Mouse (Mus musculus) right cerebral cortex, postnatal 25 days (tissue): ENCODE data around the gene Epor.

ENCODE experiments used
- DNase-seq: peaks from one replicate; pipeline ENCODE4 v3.0.0; 2022

The Epor gene

GRCm38 (mm10) chr9:21962416-21963059 is 768 bp downstream of the Epor start:
- DNase-seq = peak; percentile 65

- no peak for DNase-seq
These were observed 1.3 kb downstream of the Epor start for GRCm38 (mm10) chr9:21962010-21962409.

- no peak for DNase-seq
These were observed 1.8 kb downstream of the Epor start for GRCm38 (mm10) chr9:21961366-21961980.

DNA sequence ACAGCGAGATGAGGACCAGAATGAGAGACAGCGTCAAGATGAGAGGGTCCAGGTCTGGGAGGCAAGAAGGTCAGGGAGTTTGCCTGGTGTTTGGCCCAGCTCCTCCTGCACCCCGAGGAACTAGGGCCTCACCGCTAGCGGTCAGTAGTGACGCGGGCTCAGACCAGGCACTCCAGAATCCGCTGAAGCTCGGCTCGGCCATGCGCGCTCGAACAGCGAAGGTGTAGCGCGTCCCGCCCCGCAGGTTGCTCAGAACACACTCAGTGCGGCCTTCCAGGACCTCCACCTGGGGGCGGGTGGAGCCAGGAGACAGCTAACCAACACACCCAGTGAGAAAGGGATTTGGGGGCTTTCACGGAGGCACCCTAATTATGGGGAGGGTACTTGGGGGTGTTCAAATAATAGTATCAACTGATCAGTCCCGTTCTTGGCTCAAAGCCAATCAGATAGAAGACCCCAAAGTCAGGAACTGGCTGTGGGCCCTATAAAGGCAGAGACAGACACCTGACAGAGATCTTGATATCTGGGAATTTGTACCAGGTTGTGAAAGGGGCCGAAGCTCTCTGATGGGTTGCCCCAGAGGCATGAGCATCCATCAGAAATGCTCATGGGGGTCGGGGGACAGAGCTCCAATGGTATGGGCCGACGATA is 2.6 kb downstream of the Epor start:
- DNase-seq = no peak

- no peak for DNase-seq
These were observed 3.2 kb downstream of the Epor start for GRCm38 (mm10) chr9:21960135-21960534.

DNA sequence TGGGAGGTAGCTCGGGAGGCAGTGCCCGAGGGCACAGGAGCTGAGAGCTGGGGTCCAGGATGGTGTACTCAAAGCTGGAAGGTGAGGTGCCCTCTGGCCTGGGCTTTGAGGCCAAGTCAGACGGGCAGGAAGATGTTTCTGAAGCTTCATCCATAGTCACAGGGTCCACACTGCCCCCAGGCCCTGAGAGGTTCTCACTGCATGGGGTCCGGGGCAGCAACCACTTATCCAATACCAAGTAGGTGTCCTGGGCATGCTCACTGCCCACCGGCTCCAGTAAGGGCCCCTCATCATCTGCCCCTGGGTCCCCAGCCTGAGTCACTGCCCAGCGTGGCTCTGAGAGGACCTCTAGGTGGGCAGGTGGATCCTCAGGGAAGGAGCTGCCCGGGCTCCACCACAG is 4.1 kb downstream of the Epor start:
- no peak for DNase-seq

DNA sequence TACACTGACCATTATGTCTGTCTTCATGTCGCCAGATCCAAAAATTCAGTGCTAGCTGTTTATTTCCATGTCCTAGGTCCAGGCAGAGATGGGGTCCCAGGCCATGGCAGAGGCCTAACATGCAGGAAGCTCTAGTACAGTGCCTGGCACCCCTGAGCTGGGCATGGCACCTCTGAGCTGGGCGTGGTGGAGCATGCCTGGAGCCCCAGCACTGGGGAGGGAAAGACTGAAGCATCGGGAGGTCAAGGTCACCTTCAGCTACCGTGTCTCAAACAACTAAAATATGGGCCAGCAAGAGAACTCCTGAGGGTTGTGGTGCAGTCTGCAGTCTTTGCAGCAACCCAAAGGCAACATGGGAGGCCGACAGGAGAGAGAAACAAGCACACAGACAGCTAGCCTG is 4.9 kb downstream of the Epor start:
- DNase-seq = no peak

DNA sequence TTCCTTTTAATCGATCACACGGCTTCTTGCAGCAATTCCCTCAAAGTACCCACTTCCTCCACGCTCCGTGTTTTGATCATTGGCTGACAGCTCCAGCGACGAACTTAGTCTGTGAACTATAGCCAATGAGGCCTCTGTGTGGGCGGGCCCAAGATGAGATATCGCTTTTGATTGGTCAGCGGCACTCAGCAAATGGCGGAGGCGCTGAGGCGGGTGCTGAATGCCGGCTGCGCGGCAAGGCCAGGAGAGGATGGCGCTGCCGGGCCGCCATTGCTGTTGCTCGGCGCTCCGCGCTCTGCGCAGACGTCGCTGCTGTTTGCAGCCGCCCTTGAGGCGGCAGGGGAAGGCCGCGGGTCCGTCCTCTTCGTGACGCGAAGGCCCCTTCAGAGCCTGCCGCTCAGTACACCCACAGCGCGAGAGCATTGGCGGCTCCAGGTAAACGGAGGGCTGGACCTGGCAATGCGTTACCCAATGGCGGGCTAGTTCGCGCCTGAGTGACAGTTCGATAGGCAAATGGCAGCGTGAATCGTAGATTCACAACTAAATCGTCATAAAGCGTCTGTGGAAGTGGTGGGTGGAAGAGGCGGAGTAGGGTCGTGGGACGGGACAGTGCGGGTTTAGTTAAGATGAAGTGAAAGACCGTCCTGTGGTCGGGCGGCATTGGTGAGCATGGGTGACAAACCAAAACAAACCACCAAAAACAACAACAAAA is 7.6 kb downstream of the Epor start, which contains the start of gene Swsap1:
Swsap1 (plus strand) TSS at position 186 of the 712 bp plus-strand sequence.
- DNase-seq = peak; percentile 100

DNA sequence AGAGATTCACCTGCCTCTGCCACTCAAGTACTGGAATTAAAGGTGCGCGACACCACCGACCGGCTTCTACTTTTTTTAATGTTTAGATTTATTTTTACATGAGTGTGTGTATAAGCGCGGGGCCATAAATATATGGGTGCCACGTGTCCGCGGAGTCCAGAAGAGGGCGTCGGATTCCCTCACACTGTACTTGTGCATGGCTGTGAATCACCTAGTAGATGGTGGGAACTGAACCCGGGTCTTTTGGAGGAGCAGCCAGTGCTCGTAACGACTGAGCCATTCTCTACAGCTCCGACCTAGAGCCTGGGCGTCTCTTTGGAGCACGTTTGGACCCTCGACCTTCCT is 8.1 kb downstream of the Epor start:
- no peak for DNase-seq

DNA sequence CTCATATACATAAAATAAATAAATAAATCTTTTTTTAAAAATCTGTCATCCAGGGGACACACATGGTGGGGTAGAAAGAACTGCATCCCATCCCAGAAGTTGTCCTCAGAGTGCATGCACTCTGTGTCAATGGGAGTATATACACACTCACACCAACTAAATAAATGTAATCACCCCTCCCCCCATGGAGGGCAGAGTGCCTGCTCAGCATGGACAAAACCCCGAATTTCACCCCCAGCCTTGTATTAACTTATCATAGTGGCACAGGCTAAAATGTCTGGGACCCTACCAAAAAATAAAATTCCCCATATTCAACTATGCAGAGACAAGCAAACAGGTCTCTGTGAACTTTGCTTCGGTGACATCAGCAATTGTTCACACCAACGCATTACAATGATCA is 8.7 kb downstream of the Epor start:
- DNase-seq = no peak

- no peak for DNase-seq
These were observed 9.7 kb downstream of the Epor start for GRCm38 (mm10) chr9:21953600-21953999.

DNA sequence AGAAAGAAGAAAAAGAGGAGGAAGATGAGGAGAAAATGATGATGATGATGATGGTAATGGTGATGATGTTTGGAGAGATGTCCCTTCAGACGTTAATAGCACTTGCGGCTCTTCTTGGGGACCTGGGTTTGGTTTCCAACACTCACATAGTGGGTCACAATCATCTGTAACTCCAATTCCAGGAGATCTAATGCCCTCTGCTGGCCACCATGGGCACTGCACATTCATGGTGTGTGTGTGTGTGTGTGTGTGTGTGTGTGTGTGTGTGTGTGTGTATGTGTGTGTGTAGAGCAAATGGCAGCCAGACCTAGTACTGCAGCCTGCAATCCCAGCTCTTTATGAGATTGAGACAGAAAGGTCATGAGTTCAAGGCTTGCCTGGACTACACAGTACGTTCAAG is 11.3 kb downstream of the Epor start:
- no peak for DNase-seq

- no peak for DNase-seq
These were observed 13.0 kb downstream of the Epor start for GRCm38 (mm10) chr9:21950322-21950721.

DNA sequence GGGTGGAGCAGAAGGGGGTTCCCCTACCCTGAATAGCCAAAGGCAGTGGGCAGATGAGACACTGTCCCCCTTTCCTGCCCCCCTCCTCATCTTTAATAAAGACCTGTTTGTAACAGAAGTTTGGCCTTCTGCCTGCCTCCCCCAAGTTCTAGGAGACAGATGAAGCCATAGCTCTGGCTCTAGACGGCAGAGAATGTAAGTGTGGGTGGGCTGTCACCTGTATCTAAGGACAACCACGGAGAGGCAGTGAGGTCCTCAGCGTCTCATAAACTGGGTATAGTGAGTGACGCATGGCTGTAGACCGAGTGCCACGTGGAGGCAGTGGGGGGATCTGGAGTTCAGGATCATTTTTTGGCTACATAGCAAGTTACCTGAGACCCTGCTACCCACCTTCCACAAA is 14.5 kb downstream of the Epor start:
- DNase-seq = no peak

DNA sequence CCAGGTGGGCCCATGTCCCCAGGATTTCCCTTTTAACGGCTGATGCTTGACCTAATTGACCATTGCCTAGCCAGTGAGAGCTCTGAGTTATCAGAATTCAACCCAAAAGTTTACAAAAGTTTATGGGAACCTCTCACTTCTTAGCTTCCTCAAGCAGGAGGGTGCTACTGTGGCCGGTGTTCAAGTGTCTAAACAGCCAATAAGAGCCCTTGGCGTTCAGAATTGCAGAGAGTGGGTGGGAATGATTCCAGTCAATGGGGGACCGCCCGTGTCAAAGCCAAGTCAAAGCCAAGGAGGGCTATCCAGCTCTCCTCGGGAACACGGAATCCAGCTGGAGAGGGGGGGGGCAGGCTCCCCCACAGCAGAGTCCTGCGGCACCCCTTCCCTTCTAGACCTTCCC is 15.2 kb downstream of the Epor start:
- no peak for DNase-seq

DNA sequence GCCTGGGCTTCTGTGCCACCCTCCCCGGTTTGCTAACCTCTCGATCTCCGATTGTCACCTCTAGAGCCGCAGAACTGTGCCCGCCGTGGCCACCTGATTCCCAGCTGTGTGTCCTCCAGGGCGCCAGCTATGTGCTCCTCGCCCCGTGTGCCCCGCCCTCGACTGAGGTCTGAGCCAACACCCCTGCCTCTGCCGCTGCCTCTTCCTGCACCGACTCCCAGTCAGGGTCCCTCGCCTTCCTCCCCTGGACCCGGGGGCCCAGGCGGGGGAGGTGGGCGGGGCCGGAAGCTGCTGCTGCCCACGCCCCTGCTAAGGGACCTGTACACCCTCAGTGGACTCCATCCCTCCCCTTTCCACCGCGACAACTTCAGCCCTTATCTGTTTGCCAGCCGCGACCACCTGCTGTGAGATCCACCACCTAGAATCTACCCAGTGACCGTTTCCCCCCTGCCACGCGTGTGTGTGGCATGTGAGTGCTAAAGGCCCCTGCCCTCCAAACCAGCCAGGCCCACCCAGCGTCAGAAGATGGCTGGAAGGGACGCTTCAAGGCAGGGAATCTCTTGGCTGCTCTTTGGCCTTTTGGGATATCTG is 15.7 kb downstream of the Epor start:
- DNase-seq = no peak

DNA sequence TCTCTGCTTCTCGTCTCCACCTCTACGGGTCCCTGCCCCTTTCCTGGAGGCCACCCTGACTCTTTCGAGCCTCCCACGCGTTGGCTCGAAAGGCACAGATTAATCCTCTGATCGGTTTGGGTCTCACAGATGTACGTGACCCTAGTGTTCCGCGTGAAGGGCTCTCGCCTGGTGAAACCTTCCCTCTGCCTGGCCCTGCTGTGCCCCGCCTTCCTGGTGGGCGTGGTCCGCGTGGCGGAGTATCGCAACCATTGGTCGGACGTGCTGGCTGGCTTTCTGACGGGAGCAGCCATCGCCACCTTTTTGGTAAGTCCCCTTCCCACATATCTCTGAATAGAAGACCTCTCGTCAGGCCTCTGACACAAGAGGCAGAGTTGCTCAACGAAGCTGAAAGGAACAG is 19.0 kb downstream of the Epor start:
- DNase-seq = no peak

DNA sequence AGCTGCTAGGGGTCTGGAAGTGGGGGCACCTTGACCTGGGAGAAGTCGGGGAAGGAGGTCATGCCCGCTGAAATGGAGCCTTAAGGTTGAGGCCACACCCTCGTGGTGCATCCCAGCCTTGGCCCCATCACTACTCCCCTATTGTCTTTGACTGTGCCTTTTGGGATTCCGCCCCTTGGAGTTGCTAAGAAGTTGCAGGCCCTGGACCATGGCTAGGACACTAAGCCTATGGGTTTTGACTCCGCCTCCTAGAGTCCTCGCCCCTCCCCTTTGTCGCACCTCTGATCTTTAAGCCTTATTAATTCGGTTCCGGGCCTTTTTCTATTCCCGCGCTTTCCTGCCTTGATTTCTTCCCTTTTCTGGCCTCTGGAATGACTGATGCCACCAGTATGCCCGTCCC is 19.7 kb downstream of the Epor start:
- no peak for DNase-seq

DNA sequence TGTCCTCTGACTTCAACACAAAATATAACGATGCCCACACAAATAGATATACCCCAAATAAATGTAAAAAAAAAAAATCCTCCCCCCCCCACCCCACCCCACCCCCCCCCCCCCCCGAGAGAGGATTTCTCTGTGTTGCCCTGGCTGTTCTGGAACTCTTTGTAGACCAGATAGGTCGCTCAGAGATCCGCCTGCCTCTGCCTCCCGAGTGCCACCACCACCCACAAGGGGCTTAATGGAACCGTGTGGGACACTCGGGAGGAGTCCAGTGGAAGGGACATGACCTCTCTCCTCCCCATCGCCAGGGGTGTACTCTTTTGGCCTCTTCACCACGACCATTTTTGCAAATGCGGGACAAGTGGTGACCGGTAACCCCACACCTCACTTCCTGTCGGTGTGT is 20.3 kb downstream of the Epor start:
- no peak for DNase-seq

GRCm38 (mm10) chr9:21938234-21938855 is 25.0 kb downstream of the Epor start:
- DNase-seq = no peak

DNA sequence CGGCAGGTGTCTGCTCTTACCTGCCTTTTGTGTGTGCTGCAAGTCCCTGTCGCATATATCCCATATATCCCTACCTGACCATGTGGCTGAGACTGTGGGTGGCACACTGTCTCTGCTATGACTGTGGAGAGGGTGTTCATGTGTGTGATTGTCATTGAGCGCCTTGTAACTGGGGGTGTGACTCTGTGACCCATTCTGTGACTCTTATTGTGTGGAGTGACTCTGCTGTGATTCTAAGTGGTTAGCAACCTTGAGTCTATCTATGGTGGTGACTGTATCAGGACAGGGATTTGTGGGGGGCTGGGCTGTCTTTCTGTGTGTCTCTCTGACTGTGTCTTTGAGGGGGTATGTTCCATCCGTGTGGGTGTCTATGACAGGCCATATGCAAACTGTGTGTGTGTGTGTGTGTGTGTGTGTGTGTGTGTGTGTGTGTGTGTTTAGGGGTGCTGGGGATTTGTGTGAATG is 25.6 kb downstream of the Epor start:
- DNase-seq = no peak

DNA sequence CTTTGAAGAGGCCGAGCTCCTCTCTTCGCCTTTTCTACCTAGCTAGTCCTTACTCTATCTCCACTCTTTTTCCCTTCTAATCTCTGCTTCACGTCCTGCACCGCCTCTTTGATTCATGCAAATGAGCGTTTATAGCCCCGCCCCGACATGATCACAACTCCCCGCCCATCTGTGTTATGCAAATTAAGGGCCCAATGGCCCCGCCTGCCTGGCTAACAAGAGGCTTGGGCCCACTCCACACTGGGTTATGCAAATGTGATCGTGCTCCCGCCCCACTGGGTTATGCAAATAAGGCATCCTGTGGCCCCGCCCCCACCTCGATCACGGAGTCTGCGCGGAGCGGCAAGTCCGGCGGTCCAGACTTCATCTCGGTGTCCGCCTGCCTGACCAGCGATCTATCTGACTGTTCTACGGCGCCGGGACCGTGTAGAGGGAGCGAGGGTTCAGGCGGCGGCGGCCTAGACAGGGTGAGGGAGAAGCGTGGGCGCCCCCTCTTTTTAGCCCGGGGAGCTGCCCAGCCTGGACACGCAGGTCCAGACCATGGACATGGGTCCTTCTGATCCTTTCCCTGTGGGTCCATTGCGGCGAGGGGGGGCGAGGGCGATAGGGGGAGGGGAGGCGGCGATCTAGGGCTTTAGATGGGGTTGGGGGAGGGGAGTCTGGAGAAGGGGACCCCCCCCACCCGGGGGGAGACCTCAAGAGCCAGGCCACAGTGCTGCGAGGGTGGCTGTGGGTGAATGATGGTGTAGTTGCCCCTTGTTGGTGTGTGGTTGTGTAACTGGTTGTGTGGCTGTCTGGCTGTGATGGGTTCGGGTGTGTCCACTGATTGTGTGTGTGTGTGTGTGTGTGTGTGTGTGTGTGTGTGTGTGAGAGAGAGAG is 26.4 kb downstream of the Epor start, which contains the start of gene Plppr2:
Plppr2 (plus strand) TSS at position 342 of the 879 bp plus-strand sequence.
- peak; percentile 97 for DNase-seq
